Mouse (Mus musculus): ENCODE data around the gene Pa2g4.

GRCm38 (mm10) chr10:128565206-128565787 is 490 bp downstream of the Pa2g4 start:
- TF ChIP-seq EP300 (IDR thresholded peaks at IDR 0.05; ENCODE audit: insufficient read depth, low read depth, low read length) = no peak
- TF ChIP-seq CTCF (IDR thresholded peaks at IDR 0.05; ENCODE audit: low read depth, low read length) = no peak
- TF ChIP-seq POLR2A (IDR thresholded peaks at IDR 0.05; ENCODE audit: insufficient read depth, low read length) = no peak
